ENCODE assay signal across 22 mouse cellular contexts in the genomic region with DNA sequence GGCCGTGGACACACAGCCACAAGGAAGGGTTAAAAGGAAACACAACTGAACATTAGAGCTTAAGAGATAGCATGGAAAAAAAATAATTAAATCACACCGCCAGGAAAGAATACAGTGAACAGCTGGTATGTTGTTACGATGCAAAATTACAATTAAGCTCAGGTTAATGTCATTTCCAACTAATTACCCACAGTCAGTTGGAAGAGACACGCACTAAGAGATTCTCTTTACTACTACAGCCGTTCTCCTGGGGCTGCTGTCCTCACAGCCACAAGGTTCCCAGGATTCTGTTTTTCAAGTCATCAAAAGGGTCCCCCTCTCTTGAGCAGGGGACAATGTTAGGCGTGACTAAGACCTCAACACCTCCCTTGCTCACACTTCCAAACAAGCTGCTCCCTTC. TPM values are rescaled to one million over a fixed set of nuclear protein-coding genes. Genes with fewer than 3 reads are reported as not detected.
A peak's percentile ranks its signal among the peaks of the same experiment; 100 is the strongest.
DNase-seq lines count a peak whose midpoint lies in the region; ATAC-seq lines count a peak whose summit lies in the region.
"Had no signal": no experiment of that assay in that cellular context is flagged by ENCODE, and none has a peak within 500 bp of the region (broad histone marks: within the 10 kb centered on the region; RNA-seq: fewer than 3 reads in every experiment).

No protein-coding gene starts in this region.

- ATAC-seq in hindbrain, embryonic 13.5 days (ENCODE audit: low FRiP score) = no peak
- no peak for ATAC-seq in hindbrain, embryonic 16.5 days
- no peak for ATAC-seq in neural tube, embryonic 12.5 days (ENCODE audit: low FRiP score, low read depth)
- ATAC-seq in neural tube, embryonic 15.5 days (ENCODE audit: low FRiP score) = no peak
- no peak for ATAC-seq in neural tube, embryonic 14.5 days (ENCODE audit: low read depth)
- ATAC-seq: activated CD4-positive, CD25-positive, alpha-beta regulatory T cell, adult 4 months; forebrain, embryonic 14.5 days; forebrain, postnatal 0 days; Patski had no signal

- WGBS in hindbrain, embryonic 13.5 days = 35% methylated on average over 6 of the region's 6 CpGs
- 37% methylated on average over 6 of the region's 6 CpGs for WGBS in hindbrain, embryonic 16.5 days
- 44% methylated on average over 6 of the region's 6 CpGs for WGBS in neural tube, embryonic 12.5 days
- 22% methylated on average over 6 of the region's 6 CpGs for WGBS in neural tube, embryonic 15.5 days
- WGBS in neural tube, embryonic 14.5 days = 25% methylated on average over 6 of the region's 6 CpGs

- no peaks in the 10 kb centered on the region for H3K9me3 ChIP-seq in hindbrain, embryonic 13.5 days
- H3K9me3 ChIP-seq in hindbrain, embryonic 16.5 days (ENCODE audit: control insufficient read depth, low read length) = no peaks in the 10 kb centered on the region
- H3K9me3 ChIP-seq in neural tube, embryonic 12.5 days = no peaks in the 10 kb centered on the region
- no peaks in the 10 kb centered on the region for H3K9me3 ChIP-seq in neural tube, embryonic 15.5 days (replicated peaks)
- H3K9me3 ChIP-seq in neural tube, embryonic 14.5 days (ENCODE audit: control insufficient read depth, low read length) = no peaks in the 10 kb centered on the region
- H3K9me3 ChIP-seq: embryonic facial prominence, embryonic 10.5 days; embryonic facial prominence, embryonic 12.5 days had no signal

- 0 out of 2 replicates have a peak overlapping the region, but pooled peaks have one; percentile 52 for H3K27ac ChIP-seq in hindbrain, embryonic 13.5 days
- H3K27ac ChIP-seq in hindbrain, embryonic 16.5 days (ENCODE audit: low read depth, low read length) = no peak overlapping the region
- H3K27ac ChIP-seq in neural tube, embryonic 12.5 days = no peak overlapping the region
- no peak overlapping the region for H3K27ac ChIP-seq in neural tube, embryonic 15.5 days (replicated peaks)
- H3K27ac ChIP-seq in neural tube, embryonic 14.5 days (ENCODE audit: low read depth, low read length) = no peak overlapping the region
- H3K27ac ChIP-seq: embryonic facial prominence, embryonic 10.5 days; embryonic facial prominence, embryonic 12.5 days had no signal

- no peaks in the 10 kb centered on the region for H3K36me3 ChIP-seq in hindbrain, embryonic 13.5 days
- no peaks in the 10 kb centered on the region for H3K36me3 ChIP-seq in hindbrain, embryonic 16.5 days (ENCODE audit: control insufficient read depth, insufficient read depth, low read length)
- H3K36me3 ChIP-seq in neural tube, embryonic 12.5 days = no peaks in the 10 kb centered on the region
- H3K36me3 ChIP-seq in neural tube, embryonic 15.5 days = no peaks in the 10 kb centered on the region
- no peaks in the 10 kb centered on the region for H3K36me3 ChIP-seq in neural tube, embryonic 14.5 days (ENCODE audit: control insufficient read depth, insufficient read depth, low read length)
- H3K36me3 ChIP-seq: embryonic facial prominence, embryonic 10.5 days; embryonic facial prominence, embryonic 12.5 days had no signal

- peak; percentile 27 for DNase-seq in retina, postnatal 1 day
- no peak for DNase-seq in retina, embryonic 14.5 days (ENCODE audit: low spot score)
- DNase-seq in adrenal gland, postnatal 25 days = no peak
- DNase-seq: adrenal gland, adult 8-10 months; adrenal gland, postnatal 14 days; cerebellum, adult 11-12 months; cerebellum, adult 2 months; cerebellum, adult 9-10 months; cerebellum, postnatal 10 days; cerebellum, postnatal 25 days; forebrain, postnatal 0 days had no signal

- no peaks in the 10 kb centered on the region for H3K27me3 ChIP-seq in hindbrain, embryonic 13.5 days
- H3K27me3 ChIP-seq in hindbrain, embryonic 16.5 days (replicated peaks; ENCODE audit: control insufficient read depth, insufficient read depth, low read length) = no peaks in the 10 kb centered on the region
- no peaks in the 10 kb centered on the region for H3K27me3 ChIP-seq in neural tube, embryonic 12.5 days (replicated peaks)
- H3K27me3 ChIP-seq in neural tube, embryonic 15.5 days (replicated peaks) = no peaks in the 10 kb centered on the region
- H3K27me3 ChIP-seq in neural tube, embryonic 14.5 days (ENCODE audit: control insufficient read depth, insufficient read depth, low read length) = no peaks in the 10 kb centered on the region

- peaks cover 83% of the 10 kb centered on the region for H3K4me1 ChIP-seq in hindbrain, embryonic 13.5 days (replicated peaks)
- H3K4me1 ChIP-seq in hindbrain, embryonic 16.5 days (ENCODE audit: control insufficient read depth, insufficient read depth, low read depth, low read length) = peaks cover 41% of the 10 kb centered on the region
- peaks cover 59% of the 10 kb centered on the region for H3K4me1 ChIP-seq in neural tube, embryonic 12.5 days
- H3K4me1 ChIP-seq in neural tube, embryonic 15.5 days = peaks cover 44% of the 10 kb centered on the region
- peaks cover 43% of the 10 kb centered on the region for H3K4me1 ChIP-seq in neural tube, embryonic 14.5 days (ENCODE audit: control insufficient read depth, insufficient read depth, low read length)

- no peak overlapping the region for H3K4me3 ChIP-seq in hindbrain, embryonic 13.5 days
- no peak overlapping the region for H3K4me3 ChIP-seq in hindbrain, embryonic 16.5 days (ENCODE audit: low read length)
- no peak overlapping the region for H3K4me3 ChIP-seq in neural tube, embryonic 12.5 days
- no peak overlapping the region for H3K4me3 ChIP-seq in neural tube, embryonic 15.5 days (replicated peaks)
- H3K4me3 ChIP-seq in neural tube, embryonic 14.5 days (ENCODE audit: low read depth, low read length) = no peak overlapping the region
- H3K4me3 ChIP-seq: embryonic facial prominence, embryonic 10.5 days; embryonic facial prominence, embryonic 12.5 days had no signal

- no peak overlapping the region for H3K9ac ChIP-seq in hindbrain, embryonic 13.5 days
- no peak overlapping the region for H3K9ac ChIP-seq in hindbrain, embryonic 16.5 days (ENCODE audit: low read depth, low read length)
- H3K9ac ChIP-seq in neural tube, embryonic 12.5 days = no peak overlapping the region
- H3K9ac ChIP-seq in neural tube, embryonic 15.5 days (replicated peaks) = no peak overlapping the region
- no peak overlapping the region for H3K9ac ChIP-seq in neural tube, embryonic 14.5 days (replicated peaks; ENCODE audit: low read depth, low read length)
- H3K9ac ChIP-seq: embryonic facial prominence, embryonic 12.5 days; forebrain, postnatal 0 days had no signal

- H3K4me2 ChIP-seq in hindbrain, embryonic 13.5 days = no peak overlapping the region
- no peak overlapping the region for H3K4me2 ChIP-seq in hindbrain, embryonic 16.5 days (ENCODE audit: low read length)
- peak overlapping the region; percentile 13; the same call in 1 of the 2 replicates for H3K4me2 ChIP-seq in neural tube, embryonic 12.5 days (replicated peaks)
- no peak overlapping the region for H3K4me2 ChIP-seq in neural tube, embryonic 15.5 days
- peak overlapping the region; percentile 8; the same call in 1 of the 2 replicates for H3K4me2 ChIP-seq in neural tube, embryonic 14.5 days (ENCODE audit: low read depth, low read length)
- H3K4me2 ChIP-seq: embryonic facial prominence, embryonic 12.5 days had no signal

RNA-seq across cellular contexts. Expression of a gene that starts 25.3 kb away (rescaled TPM):
- 78.6 and 89.9 TPM in 2 replicates for polyA plus RNA-seq in hindbrain, embryonic 13.5 days (2015; fragmentation: Nextera tagmentation; extraction: Ambion mirVana)
- polyA plus RNA-seq in hindbrain, embryonic 16.5 days (2015; fragmentation: Nextera tagmentation; extraction: Ambion mirVana) = 43.2 and 53.4 TPM in 2 replicates
- 74.1 and 81.4 TPM in 2 replicates for polyA plus RNA-seq in neural tube, embryonic 12.5 days (2016; fragmentation: Nextera tagmentation; extraction: Ambion mirVana)
- polyA plus RNA-seq in neural tube, embryonic 15.5 days (2015; fragmentation: Nextera tagmentation; extraction: Ambion mirVana) = 46.3 and 52.5 TPM in 2 replicates
- polyA plus RNA-seq in neural tube, embryonic 14.5 days (2014; fragmentation: Nextera tagmentation; extraction: Ambion mirVana) = 82.5 and 87.8 TPM in 2 replicates
- 75.7 and 98.4 TPM in 2 replicates for total RNA-seq in adrenal gland, postnatal 25 days (2021)
- total RNA-seq: MEL had no signal

Comparison
In these comparisons a context has a peak if more than half of its experiments do, and no peak if none do; other contexts are left out.
1. H3K4me2 ChIP-seq: peak in neural tube, embryonic 12.5 days (single experiment) and neural tube, embryonic 14.5 days (single experiment); none in hindbrain, embryonic 13.5 days (single experiment), hindbrain, embryonic 16.5 days (single experiment) and neural tube, embryonic 15.5 days (single experiment).